Mouse (Mus musculus): ENCODE results near the gene Wbp2.

Wbp2 gene

GRCm38 (mm10) chr11:116030088-116030897, 56.5 kb downstream of the Wbp2 start, which contains the start of gene Unk:
Gene Unk (plus strand): TSS chr11:116030322.
- peak; percentile 97 for DNase-seq (ENCODE audit: low spot score)

- DNase-seq (ENCODE audit: low spot score) = no peak
These were observed 57.5 kb downstream of the Wbp2 start for GRCm38 (mm10) chr11:116029086-116029865.

Measured in urinary bladder, postnatal 14 days (tissue).